Mouse (Mus musculus) myocyte (in vitro differentiated cells): ENCODE measurements around the gene Arhgap23. TPM values are rescaled to one million over a fixed set of nuclear protein-coding genes. Genes with fewer than 3 reads are reported as not detected.

ENCODE experiments used
- H3K27me3 ChIP-seq: one replicate; pipeline ENCODE4 v1.6.1; 2011; ENCODE audit not compliant: control insufficient read depth, insufficient read depth, insufficient read length
- H3K36me3 ChIP-seq: one replicate; pipeline ENCODE4 v1.6.1; 2011; ENCODE audit not compliant: control insufficient read depth, insufficient read depth
- H3K4me2 ChIP-seq: one replicate; pipeline ENCODE4 v1.6.1; 2011; ENCODE audit warnings: low read depth, control low read depth
- H3K4me3 ChIP-seq: one replicate; pipeline ENCODE4 v1.5.1; 2011; ENCODE audit warnings: mild to moderate bottlenecking, control low read depth, moderate library complexity
- H3K79me2 ChIP-seq: one replicate; pipeline ENCODE4 v1.6.1; 2011; ENCODE audit not compliant: control insufficient read depth, insufficient read depth
- H3ac ChIP-seq: one replicate; pipeline ENCODE4 v1.6.1; 2011; ENCODE audit not compliant: control insufficient read depth, insufficient read length
- CEBPB ChIP-seq: IDR thresholded peaks from 2 replicates; pipeline ENCODE4 v1.6.1; 2011; ENCODE audit warnings: mild to moderate bottlenecking, moderate library complexity; ENCODE audit not compliant: poor library complexity, insufficient read depth, severe bottlenecking
- E2F4 ChIP-seq: IDR thresholded peaks from one replicate; pipeline ENCODE4 v1.6.1; 2011; ENCODE audit warnings: mild to moderate bottlenecking, control low read depth, moderate library complexity; ENCODE audit not compliant: insufficient read depth
- MAX ChIP-seq: IDR thresholded peaks from one replicate; pipeline ENCODE4 v1.6.1; 2011; ENCODE audit warnings: low read depth, mild to moderate bottlenecking, control low read depth
- MYOD1 ChIP-seq, 3 experiments: IDR thresholded peaks; one replicate each; pipeline ENCODE4 v1.6.1; 2011; ENCODE audit warnings: control low read depth in 2 of 3, low read depth in 2 of 3, mild to moderate bottlenecking in 2 of 3, moderate library complexity in 1 of 3; ENCODE audit not compliant: insufficient read length in 2 of 3, control insufficient read depth in 1 of 3
- MYOG ChIP-seq, 3 experiments: IDR thresholded peaks; one replicate each; pipeline ENCODE4 v1.6.1; 2011; ENCODE audit warnings: control low read depth in 2 of 3, low read depth in 2 of 3, mild to moderate bottlenecking in 2 of 3; ENCODE audit not compliant: insufficient read length in 2 of 3, control insufficient read depth in 1 of 3, insufficient read depth in 1 of 3
- POLR2A ChIP-seq: IDR thresholded peaks from one replicate; pipeline ENCODE4 v1.6.1; 2011; ENCODE audit warnings: low read depth, mild to moderate bottlenecking, control low read depth, moderate library complexity; ENCODE audit not compliant: insufficient read length
- POLR2AphosphoS2 ChIP-seq: IDR thresholded peaks from one replicate; pipeline ENCODE4 v1.6.1; 2011; ENCODE audit warnings: low read depth, control low read depth; ENCODE audit not compliant: insufficient read length
- REST ChIP-seq: IDR thresholded peaks from one replicate; pipeline ENCODE4 v1.6.1; 2011; ENCODE audit warnings: mild to moderate bottlenecking, control low read depth, moderate library complexity; ENCODE audit not compliant: insufficient read depth, insufficient read length
- SRF ChIP-seq: IDR thresholded peaks from one replicate; pipeline ENCODE4 v1.6.1; 2011; ENCODE audit warnings: low read depth; ENCODE audit not compliant: control insufficient read depth, insufficient read length
- TCF12 ChIP-seq: IDR thresholded peaks from one replicate; pipeline ENCODE4 v1.6.1; 2011; ENCODE audit warnings: mild to moderate bottlenecking, control low read depth; ENCODE audit not compliant: poor library complexity, insufficient read depth, severe bottlenecking
- TCF3 ChIP-seq: IDR thresholded peaks from one replicate; pipeline ENCODE4 v1.6.1; 2011; ENCODE audit warnings: low read depth, control low read depth; ENCODE audit not compliant: insufficient read length
- USF1 ChIP-seq: IDR thresholded peaks from one replicate; pipeline ENCODE4 v1.6.1; 2011; ENCODE audit warnings: low read depth, mild to moderate bottlenecking, control low read depth, moderate library complexity
- polyA plus RNA-seq: library from polyadenylated mRNA; unstranded; fragments of >200 nt; fragmentation: generic; extraction: Trizol; gene quantifications from one replicate; pipeline ENCODE4 v1.2.1, GENCODE M21; 2012; ENCODE audit warnings: missing spikeins

Gene Arhgap23
- polyA plus RNA-seq, 1 experiment: 41.9 TPM

DNA sequence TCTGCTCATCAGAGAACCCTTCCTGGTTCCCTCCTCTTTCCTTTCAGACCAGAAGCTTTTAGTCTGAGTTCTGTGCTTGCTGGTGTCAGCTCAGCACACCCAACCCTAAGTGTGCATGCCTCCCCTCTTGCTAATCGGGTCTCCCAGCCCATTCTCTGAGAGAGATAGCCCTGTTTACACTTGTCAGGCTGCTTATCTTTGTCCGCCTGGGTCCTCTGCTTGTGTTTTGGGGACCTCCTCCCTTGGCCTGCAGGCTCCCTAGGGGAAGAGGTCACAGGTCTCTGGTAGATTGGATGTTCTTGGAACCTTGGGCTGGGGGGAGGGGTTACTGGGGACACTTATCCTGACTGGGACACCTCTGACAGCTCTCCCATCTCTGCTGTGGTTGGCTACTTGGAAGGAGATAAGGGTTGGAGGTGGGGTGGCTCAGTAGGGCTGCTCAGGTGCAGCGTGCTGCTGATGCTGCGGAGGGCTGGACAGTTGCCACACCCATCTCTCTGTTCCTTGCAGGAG, 30.7 kb downstream of the Arhgap23 start:
- no peak overlapping the region for H3K4me3 ChIP-seq

DNA sequence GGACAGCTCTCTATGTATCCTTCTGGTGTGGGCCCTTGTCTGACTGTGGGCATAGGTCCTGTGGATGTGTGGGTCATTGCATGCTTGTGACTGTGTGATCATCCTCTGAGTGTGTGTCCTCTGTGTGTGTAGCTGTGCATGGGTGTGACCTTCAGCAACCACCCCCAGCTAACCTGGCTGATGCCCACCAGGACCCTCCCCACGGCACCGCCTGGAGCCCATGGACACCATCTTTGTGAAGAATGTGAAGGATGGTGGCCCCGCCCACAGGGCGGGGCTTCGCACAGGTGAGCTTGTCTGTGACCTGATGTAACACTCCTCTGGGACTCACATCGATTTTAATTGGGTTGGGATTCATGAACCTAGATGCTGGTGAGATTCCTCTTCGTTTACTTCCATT, 32.6 kb downstream of the Arhgap23 start:
- no peaks in the 10 kb centered on the region for H3K27me3 ChIP-seq
- no peak overlapping the region for H3K4me2 ChIP-seq
- no peak overlapping the region for H3ac ChIP-seq
- peaks cover 33% of the 10 kb centered on the region for H3K79me2 ChIP-seq
- TF ChIP-seq CEBPB (no peak), TCF12 (no peak), SRF (no peak), USF1 (no peak), MYOD1 (IDR thresholded peaks at IDR 0.05; ENCODE audit: control insufficient read depth in 1 of 3, insufficient read length in 2 of 3, low read depth in 2 of 3) (no peak), POLR2A (no peak), TCF3 (no peak), POLR2AphosphoS2 (no peak), REST (no peak), MAX (no peak), E2F4 (no peak), MYOG (IDR thresholded peaks at IDR 0.05; ENCODE audit: control insufficient read depth in 1 of 3, insufficient read depth in 1 of 3, insufficient read length in 2 of 3, low read depth in 2 of 3) (no peak)
- H3K36me3 ChIP-seq: peaks cover 32% of the 10 kb centered on the region
- H3K4me3 ChIP-seq: no peak overlapping the region

More for the DNA sequence above, 30.7 kb downstream of the Arhgap23 start:
- TF ChIP-seq SRF (no peak), MAX (no peak), TCF3 (no peak), MYOG (IDR thresholded peaks at IDR 0.05; ENCODE audit: control insufficient read depth in 1 of 3, insufficient read depth in 1 of 3, insufficient read length in 2 of 3, low read depth in 2 of 3) (no peak), USF1 (no peak), TCF12 (no peak), REST (no peak), POLR2A (no peak), E2F4 (no peak), MYOD1 (IDR thresholded peaks at IDR 0.05; ENCODE audit: control insufficient read depth in 1 of 3, insufficient read length in 2 of 3, low read depth in 2 of 3) (no peak), CEBPB (no peak), POLR2AphosphoS2 (no peak)
- H3ac ChIP-seq: no peak overlapping the region
- no peak overlapping the region for H3K4me2 ChIP-seq
- peaks cover 26% of the 10 kb centered on the region for H3K79me2 ChIP-seq
- H3K27me3 ChIP-seq: no peaks in the 10 kb centered on the region
- peaks cover 20% of the 10 kb centered on the region for H3K36me3 ChIP-seq

DNA sequence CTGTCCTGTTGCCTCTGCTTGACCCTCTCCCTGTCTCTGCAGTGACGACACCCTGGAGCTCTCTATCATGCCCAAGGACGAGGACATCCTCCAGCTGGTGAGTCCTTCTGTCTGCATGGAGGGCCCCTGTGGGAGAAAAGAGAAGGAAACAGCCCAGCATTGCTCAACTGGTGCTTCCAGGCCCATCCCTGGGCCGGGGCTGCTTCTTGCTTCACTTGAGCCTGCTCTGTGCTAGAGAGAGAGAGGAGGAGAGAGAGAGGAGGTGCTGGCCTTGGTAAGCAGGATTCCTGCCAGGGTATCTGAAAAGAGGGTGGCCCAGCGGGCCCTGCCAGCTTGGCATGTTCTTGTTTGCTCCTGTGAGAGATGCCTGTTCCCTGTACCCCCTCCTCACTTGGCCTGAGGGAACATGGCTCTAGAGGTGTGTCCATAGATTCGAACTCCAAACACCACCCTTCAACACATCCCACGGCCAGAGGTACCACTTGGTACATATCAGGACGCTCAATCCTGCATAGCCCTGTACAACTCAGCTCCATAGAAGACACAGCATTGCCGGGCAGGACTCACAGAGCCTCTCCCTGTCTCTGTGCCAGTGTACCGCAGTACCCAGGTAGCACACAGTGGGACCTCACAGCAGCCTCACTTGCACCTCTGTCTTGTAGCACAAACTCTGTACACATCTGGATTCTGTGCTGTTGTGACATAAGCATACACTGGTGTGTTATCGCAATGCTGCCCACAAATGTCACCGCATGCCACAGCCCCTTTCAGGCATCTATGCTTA, 33.5 kb downstream of the Arhgap23 start:
- Histone ChIP-seq H3K27me3 (no peaks in the 10 kb centered on the region), H3K4me2 (no peak overlapping the region), H3K4me3 (no peak overlapping the region), H3K36me3 (peaks cover 40% of the 10 kb centered on the region), H3K79me2 (peaks cover 30% of the 10 kb centered on the region), H3ac (no peak overlapping the region)
- TF ChIP-seq MAX: no peak
- TF ChIP-seq SRF: no peak
- no peak for TF ChIP-seq POLR2AphosphoS2

DNA sequence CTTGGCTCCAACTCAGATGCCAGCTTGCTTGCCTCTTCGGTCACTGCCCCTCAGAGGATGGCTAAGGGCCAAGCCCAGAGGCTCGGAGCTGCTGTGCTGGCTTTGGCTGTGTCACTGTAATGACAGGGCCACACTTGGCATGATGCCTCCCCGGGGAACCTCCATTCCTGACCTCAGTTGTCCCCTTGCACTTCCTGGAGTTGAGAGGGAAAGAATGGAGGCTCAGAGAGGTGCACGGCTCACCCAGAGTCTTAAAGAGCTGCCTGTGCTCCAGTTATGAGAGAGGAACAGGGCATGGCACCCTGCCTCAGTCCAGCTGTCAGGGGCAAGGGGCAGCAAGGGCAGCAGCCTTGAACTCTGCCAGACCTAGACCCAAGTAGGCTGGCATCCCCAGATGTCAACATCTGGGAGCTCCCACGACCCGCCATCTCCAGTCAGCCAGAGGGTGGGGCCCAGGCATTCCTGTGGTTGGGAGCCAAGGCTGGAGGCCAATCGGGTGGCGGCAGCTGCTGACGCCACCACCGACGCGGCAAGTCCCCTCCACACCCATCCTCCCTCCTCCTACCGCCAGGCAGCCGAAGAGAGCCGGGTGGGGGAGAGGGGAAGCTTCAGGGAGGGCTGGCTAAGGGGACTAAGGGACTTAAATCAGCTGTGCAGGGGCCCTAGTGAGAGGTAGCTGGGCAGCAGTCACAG, 34.4 kb downstream of the Arhgap23 start:
- TF ChIP-seq TCF3 (no peak), SRF (no peak), MYOD1 (IDR thresholded peaks at IDR 0.05; ENCODE audit: control insufficient read depth in 1 of 3, insufficient read length in 2 of 3, low read depth in 2 of 3) (peak in 1 of 3 experiments; percentile 60), MYOG (IDR thresholded peaks at IDR 0.05; ENCODE audit: control insufficient read depth in 1 of 3, insufficient read depth in 1 of 3, insufficient read length in 2 of 3, low read depth in 2 of 3) (peak in 2 of 3 experiments; percentile 11 to 58), E2F4 (no peak), POLR2A (peak; percentile 52), TCF12 (no peak), MAX (no peak), CEBPB (no peak), USF1 (no peak), REST (no peak), POLR2AphosphoS2 (peak; percentile 30)
- peak overlapping the region; percentile 22 for H3ac ChIP-seq
- H3K27me3 ChIP-seq: no peaks in the 10 kb centered on the region
- peaks cover 24% of the 10 kb centered on the region for H3K79me2 ChIP-seq
- peak overlapping the region; percentile 71 for H3K4me2 ChIP-seq
- peak overlapping the region; percentile 45 for H3K4me3 ChIP-seq
- peaks cover 46% of the 10 kb centered on the region for H3K36me3 ChIP-seq
